Mouse (Mus musculus) megakaryocyte, adult 5-6 weeks (primary cell): ENCODE results near the gene Kcng3. TPM values are rescaled to one million over a fixed set of nuclear protein-coding genes. Genes with fewer than 3 reads are reported as not detected.
A peak's percentile ranks its signal among the peaks of the same experiment; 100 is the strongest.

Source experiments
- ATAC-seq: 2 replicates; pipeline ENCODE4 v1.8.0; 2016; ENCODE audit warnings: mild to moderate bottlenecking, inconsistent platforms; ENCODE audit not compliant: poor library complexity, severe bottlenecking
- total RNA-seq, 2 experiments: library from RNA; stranded (forward) in 1 of 2; stranded (reverse) in 1 of 2; fragments of 153-499, 151-499 nt in 1 of 2; fragments of 221-1000, 200-1000 nt in 1 of 2; gene quantifications; 2 replicates each; pipeline versions ENCODE4 v1.2.3 to v1.2.4; 2015 to 2017

Gene Kcng3
- total RNA-seq, 2 experiments from 2014 or later, result not detected

DNA sequence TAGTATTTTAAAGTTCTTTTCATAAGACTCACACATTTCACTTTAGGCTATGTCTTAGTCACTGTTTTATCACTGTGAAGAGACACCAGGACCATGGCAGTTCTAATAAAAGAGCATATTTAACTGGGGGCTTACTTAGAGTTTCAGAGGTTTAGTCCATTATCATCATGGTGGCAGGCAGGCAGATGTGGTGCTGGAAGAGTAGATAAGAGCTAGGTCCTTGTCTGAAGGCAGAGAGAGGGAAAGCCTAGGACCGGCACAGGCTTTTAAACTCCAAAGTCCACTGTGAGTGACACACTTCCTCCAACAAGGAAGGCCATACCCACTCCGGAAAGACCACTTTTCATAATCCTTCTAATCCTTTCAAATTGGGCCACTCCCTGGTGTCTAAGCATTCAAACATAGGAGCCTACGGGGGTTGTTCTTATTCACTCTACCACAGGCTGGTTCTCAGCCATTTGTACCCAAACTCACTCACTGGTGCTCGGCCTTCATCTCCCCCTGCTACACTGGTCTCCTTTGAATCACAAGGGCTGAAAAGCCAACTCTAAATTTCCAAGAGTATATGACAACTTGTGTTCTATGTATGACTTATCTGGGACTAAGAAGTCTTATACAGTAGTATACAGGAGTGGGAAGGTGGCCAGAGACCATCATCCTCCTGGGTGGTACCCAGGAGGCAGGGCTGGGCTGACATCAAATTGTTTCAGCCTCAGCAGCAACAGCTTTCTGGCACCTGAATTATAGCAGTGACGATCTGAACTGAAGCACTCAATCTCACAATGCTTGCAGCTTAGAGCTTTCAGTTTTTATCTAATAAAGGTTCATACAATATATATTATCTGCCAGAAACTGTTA, 69.3 kb downstream of the Kcng3 start:
- ATAC-seq, result no peak

DNA sequence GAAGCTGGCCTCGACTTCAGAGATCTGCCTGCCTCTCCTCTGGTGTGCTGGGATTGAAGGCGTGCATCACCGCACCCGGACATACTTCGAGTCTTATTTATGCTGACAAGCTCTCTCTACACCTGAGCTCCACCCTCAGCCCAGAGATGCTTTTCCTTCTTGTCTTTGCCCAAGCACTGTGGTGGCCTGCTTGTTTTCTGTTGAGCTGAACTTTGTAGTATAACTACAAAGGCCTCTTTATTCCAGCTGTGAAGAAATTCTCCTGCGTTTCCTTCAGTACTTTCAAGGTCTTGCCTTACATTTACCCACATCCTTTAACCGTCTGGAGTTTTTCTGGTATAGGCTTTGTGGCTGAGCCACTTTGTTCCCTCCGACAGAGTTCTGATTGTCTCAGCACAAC, 72.6 kb downstream of the Kcng3 start:
- ATAC-seq, result no peak

DNA sequence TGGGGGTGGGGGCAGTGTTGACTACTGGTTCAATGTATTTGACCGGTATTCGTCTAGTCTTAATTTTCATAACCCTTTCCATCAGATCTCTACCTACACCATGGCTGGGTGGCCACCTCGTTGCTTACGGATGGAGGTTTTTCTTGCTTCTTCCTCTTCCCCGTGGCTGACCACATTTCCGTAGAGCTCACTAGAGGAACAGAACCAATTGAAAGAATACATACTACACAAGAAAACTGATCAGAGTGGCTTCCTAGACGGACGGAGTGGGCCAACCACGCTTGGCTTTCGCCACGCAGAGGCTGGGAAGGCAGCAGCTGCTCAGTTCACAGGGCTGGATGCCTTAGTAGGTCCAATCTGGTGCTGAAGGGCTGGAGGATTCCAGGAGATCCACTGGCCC, 75.9 kb downstream of the Kcng3 start:
- peak; percentile 52 for ATAC-seq

DNA sequence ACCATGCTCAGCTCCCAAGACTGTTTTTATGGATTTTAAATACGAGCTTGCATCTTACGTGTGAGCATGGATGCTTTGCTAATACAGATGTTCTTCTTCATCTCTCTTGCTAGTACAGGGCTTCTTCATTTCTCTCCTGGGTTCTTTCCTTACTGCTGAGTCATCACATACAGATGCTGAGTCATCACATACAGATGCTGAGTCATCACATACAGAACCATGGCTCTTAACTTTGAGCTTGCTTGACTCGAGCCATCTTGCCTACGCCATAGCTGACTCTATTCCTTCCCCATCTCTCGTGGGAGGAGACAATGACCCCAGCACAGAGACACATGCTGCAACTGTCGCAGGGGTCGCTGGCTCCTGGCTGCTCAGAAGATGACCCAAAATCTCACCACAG, 76.7 kb downstream of the Kcng3 start:
- no peak for ATAC-seq

DNA sequence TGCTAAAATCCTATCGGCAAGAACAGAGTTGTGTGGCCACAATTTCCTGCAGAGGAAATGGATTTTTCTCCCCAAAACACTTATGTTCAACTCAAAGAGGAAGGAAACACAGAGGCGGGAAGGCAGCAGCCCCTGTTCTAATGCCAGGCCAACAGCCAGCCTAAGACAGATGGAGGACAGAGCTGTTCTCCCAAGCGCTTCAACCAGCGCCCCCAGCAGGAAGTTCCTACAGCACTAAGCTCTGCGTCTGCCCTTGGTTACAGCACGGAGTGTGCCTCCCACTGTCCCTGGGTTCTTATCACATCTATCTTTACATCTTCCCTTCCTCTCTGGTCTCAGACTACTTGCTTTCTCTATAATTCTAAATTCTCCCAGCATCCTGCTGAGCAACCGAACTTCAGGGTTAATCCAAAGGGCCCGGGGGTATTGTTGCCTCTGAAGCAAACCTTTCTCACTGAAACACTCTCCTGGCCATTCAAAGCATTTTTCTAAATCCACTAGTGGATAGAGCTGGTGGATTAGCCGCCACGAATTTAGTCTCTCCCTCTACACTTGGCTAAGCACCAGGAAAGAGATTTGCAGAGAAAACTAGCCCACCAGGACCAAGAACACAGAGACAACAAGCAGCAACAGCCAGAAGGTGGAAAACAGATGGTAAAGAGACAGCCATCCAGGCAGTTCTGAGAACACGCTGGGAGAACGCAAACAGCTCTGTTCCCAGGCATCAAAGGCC, 83.0 kb downstream of the Kcng3 start:
- ATAC-seq, result peak; percentile 71

DNA sequence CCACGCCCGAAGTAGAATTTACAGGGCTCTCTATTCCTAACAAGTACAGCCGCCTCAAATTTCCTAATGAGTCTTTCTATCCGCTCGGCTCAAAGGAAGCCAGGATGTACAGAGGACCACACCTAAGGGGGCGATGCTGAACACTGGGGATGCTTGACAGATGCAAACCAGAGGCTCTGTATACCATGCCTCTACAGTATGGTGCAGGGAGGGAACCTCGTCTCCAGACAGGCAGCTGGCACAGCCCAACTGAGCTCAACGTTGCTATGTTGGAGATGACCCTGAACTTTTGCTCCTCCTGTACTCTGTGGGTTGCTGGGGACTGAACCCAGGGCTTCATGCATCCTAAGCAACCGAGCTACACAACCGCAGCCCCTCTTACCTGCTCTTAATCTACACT, 84.5 kb downstream of the Kcng3 start:
- ATAC-seq, result no peak

DNA sequence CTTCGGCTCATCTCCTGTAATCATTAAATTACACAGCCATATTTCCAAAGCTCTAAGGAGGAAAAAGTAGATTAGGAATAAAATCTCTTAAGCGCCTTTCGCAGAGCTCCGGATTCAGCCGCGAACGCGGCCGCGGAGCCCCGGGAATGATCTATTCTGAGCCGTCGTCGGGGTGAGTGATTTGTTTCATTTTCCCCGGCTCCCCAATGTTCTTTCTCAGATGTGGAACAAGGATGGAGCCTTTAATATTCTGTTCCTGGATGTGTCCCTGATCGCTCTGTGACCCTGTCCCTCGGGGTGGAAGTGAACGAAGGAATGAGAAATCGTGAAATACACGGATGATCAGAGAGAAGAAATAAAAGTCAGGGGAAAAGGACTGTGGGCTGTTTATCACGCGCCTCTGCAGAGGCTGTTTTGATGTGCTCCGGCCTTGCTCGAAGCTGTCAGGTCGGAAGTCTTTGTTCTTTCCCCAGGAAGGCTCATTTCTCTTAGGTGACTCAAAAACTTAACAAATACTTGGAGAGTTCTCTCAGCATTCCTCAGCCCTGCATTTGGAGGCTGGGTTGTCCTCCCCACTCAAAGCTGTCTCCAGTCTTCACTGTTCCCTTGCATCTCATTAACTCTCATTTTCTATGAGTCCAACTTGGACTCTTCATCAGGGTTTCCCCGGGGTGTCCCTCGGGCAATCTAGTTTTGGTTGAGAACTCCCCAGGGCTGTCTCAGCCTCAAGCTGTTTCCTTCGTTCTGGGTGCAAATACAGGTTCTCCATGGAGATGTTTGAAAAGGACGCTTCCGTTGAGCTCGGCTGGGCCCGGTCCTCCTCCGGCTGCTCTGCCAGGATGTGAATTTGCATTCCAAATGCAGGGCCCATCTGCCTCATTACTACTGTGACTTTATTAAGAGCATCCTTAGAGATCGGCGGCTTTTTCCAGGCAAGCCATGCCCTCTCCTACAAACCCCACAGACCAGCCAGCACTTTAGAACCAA, 85.6 kb downstream of the Kcng3 start:
- ATAC-seq, result no peak

DNA sequence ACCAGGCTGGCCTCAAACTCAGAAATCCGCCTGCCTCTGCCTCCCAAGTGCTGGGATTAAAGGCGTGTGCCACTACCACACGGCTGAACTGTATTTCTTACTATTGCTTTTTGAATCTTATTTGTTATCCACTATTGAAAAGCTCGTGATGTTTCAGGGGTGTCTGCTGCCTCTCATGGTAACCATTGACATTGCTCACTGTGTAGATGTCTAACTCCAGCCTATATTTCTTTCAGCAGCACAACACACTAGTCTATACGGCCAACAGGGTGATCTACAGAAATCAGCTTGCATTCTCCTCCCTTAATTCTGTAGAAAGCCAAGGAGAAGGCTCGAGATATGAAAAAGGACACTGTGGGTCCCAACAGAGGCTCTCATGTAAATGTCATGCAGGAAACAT, 86.4 kb downstream of the Kcng3 start:
- ATAC-seq, result no peak

DNA sequence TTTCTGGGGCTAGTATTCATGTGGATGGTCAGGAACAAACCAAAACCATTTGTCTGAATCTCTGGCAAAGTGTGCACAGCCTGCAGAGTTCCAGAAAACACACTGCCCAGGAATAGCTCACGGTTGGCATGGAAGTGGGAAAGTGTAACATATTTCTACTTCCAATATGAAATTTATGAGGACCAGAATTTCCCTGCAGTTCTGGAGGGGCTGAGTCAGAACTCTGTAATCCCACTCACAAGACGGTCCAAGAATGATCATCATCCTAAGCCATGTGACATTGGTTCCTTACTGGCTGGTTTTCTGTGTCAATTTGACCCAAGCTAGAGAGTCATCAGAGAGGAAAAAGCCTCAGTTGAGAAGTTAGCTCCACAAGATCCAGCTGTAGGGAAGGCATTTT, 89.3 kb downstream of the Kcng3 start:
- ATAC-seq, result no peak

DNA sequence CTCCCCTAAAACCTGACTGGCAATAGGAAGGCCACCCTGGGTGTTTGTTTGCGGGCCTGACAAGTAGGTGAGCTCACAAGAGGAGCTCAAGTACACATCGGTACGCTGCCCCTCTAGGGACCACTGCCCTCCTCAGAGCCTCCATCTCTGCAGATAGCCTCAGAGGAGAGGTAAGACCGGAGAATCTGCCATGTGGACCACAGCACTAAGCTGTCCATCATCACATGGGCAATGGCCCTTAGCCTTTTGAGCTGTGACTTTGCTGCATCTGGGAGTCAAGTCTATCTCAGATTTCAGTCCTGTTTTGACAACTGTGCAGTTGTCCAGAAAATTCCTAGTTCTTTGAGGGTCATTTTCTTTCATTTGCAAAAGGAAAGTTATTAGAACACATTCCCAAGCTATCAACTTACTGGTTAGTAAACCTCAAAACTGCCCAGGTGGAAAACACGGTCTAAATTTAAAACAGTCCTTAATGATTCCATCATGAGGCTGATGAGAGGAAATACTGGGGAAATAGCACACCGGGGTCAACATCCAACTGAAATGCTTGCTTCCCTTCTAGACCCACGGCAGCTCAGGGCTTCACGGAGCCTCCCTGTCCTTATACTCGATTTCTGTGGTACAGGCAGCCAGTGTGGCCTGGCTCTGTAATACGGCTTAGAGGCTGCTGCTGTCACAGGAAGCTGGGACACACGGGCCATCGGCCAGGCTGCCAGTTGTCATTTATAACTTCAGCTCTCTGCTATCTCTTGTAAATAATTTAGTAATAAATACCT, 92.2 kb downstream of the Kcng3 start:
- ATAC-seq, result no peak

DNA sequence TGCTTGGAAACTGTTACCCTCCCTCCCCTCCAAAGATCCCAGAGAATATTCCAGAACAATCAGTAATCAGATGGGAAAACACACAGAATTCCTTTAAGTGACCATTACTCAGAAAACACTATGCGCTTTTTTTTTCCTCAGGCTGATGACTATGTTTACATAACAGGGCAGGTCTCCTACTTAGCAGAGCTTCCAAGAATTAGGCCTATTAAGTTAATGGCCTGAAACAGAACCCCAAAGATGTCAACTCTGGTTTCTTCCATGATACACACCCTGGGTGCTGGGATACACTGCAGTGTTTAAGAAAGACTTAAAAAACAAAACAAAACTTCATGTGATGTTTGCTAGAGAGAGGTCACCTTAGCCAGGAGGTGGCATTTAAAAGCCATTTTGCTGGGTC, 93.0 kb downstream of the Kcng3 start:
- ATAC-seq, result no peak

DNA sequence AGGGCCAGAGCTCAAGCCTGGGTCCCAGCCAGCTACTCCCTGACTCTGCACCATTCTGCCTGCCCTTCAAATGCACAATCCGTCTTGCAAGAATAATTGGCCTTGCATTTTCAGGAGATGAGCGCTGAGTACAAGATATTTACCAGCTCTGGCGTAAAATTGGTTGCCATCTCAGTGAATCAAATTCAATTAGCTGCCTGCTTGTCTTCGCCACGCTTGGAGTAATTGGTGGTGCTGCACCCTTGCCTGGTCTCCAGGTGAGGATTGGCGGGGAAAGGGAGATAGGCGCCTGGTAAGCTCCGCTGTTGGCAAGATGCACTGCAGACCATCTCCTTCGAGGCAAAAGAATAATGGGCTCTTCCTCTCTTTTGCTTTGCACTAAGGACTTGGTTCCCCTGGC, 93.6 kb downstream of the Kcng3 start:
- ATAC-seq, result no peak

Other genes with a start within 250 kb of the Kcng3 start
- 266 and 313 TPM in 2 replicates for gene Cox7a2l, start 114.6 kb downstream of the Kcng3 start, total RNA-seq (2015)
- 182 and 228 TPM in 2 replicates for gene Cox7a2l, start 114.6 kb downstream of the Kcng3 start, total RNA-seq (2017)
- gene Mta3, start 74.3 kb upstream of the Kcng3 start, total RNA-seq (2015), result 79.2 and 84.9 TPM in 2 replicates
- gene Mta3, start 74.3 kb upstream of the Kcng3 start, total RNA-seq (2017), result 65.7 and 74.1 TPM in 2 replicates
- 62.7 and 66.8 TPM in 2 replicates for gene Haao, start 216.1 kb upstream of the Kcng3 start, total RNA-seq (2015)
- gene Haao, start 216.1 kb upstream of the Kcng3 start, total RNA-seq (2017), result 52.6 and 53.5 TPM in 2 replicates